Comparison of ENCODE assay signal across 9 mouse cellular contexts in genomic region chr1:181393250-181394149, GRCm38 (mm10). TPM values are rescaled to one million over a fixed set of nuclear protein-coding genes. Genes with fewer than 3 reads are reported as not detected.
A peak's percentile ranks its signal among the peaks of the same experiment; 100 is the strongest.
DNase-seq lines count a peak whose midpoint lies in the region; ATAC-seq and TF ChIP-seq lines count a peak whose summit lies in the region.
"Had no signal": no experiment of that assay in that cellular context is flagged by ENCODE, and none has a peak within 500 bp of the region (broad histone marks: within the 10 kb centered on the region; RNA-seq: fewer than 3 reads in every experiment).

No protein-coding gene starts in this region.

- no peak overlapping the region for H3K4me3 ChIP-seq in MEL (ENCODE audit: control insufficient read depth in 1 of 2, insufficient read depth in 1 of 2, low read depth in 2 of 2, low read length in 2 of 2)
- no peak overlapping the region for H3K4me3 ChIP-seq in lung, embryonic 15.5 days

- H3K27me3 ChIP-seq in MEL (ENCODE audit: control insufficient read depth in 1 of 2, insufficient read depth in 2 of 2, low read length in 2 of 2), result peaks cover 0 to 4% of the 10 kb centered on the region in 2 experiments; a peak in 1 of 4 replicates
- H3K27me3 ChIP-seq in lung, embryonic 15.5 days, result no peaks in the 10 kb centered on the region

- no peaks in the 10 kb centered on the region for H3K79me2 ChIP-seq in MEL (ENCODE audit: control insufficient read depth, insufficient read depth, low read length, poor library complexity)

- no peaks in the 10 kb centered on the region for H3K9me3 ChIP-seq in MEL (replicated peaks; ENCODE audit: insufficient read depth, low read length)
- H3K9me3 ChIP-seq in lung, embryonic 15.5 days, result no peaks in the 10 kb centered on the region

- no peak overlapping the region for H3K9ac ChIP-seq in MEL (ENCODE audit: control insufficient read depth, low read depth, low read length, poor library complexity, severe bottlenecking)
- H3K9ac ChIP-seq in lung, embryonic 15.5 days, result no peak overlapping the region

- WGBS in lung, embryonic 15.5 days, result 33% methylated on average over 6 of the region's 6 CpGs

- no peak for TF ChIP-seq CTCF in MEL (IDR thresholded peaks at IDR 0.05 in 2 of 3, conservative IDR thresholded peaks at IDR 0.05 in 1 of 3; ENCODE audit: control insufficient read depth in 1 of 3, insufficient read depth in 1 of 3, low read depth in 2 of 3, low read length in 3 of 3, poor library complexity in 1 of 3, severe bottlenecking in 1 of 3)

- peak; percentile 10 for DNase-seq in MEL (ENCODE audit: low read depth, low spot score)
- DNase-seq in heart, postnatal 14 days, result peak; percentile 82 to 88
- peak; percentile 27 to 69 for DNase-seq in kidney, postnatal 36 days
- DNase-seq in right cerebral cortex, adult 2 months (ENCODE audit: low spot score in 2 of 2), result peak; percentile 69 to 73

- TF ChIP-seq EP300 in MEL (IDR thresholded peaks at IDR 0.05; ENCODE audit: low read depth in 1 of 2, low read length in 2 of 2), result no peak

- H3K27ac ChIP-seq in MEL (ENCODE audit: control insufficient read depth, low read depth, low read length), result no peak overlapping the region
- H3K27ac ChIP-seq in lung, embryonic 15.5 days, result no peak overlapping the region
- H3K27ac ChIP-seq: macrophage had no signal

- H3K4me1 ChIP-seq in MEL (ENCODE audit: control insufficient read depth in 1 of 2, insufficient read depth in 2 of 2, low read length in 2 of 2), result no peaks in the 10 kb centered on the region
- peaks cover 9% of the 10 kb centered on the region; the same call in 1 of the 2 replicates for H3K4me1 ChIP-seq in lung, embryonic 15.5 days

- H3K36me3 ChIP-seq in MEL (ENCODE audit: control insufficient read depth in 1 of 2, insufficient read depth in 2 of 2, low read length in 2 of 2), result no peaks in the 10 kb centered on the region
- no peaks in the 10 kb centered on the region for H3K36me3 ChIP-seq in lung, embryonic 15.5 days

- peak; percentile 85 for ATAC-seq in cerebellum, adult (ENCODE audit: insufficient number of reproducible peaks, low FRiP score, low TSS enrichment)
- peak; percentile 80 for ATAC-seq in frontal cortex, adult (ENCODE audit: low TSS enrichment)
- peak; percentile 65; the same call in 1 of the 2 replicates for ATAC-seq in lung, embryonic 15.5 days (ENCODE audit: borderline replicate concordance, extremely low read depth, low FRiP score, low TSS enrichment)
- no peak for ATAC-seq in activated CD4-positive, CD25-positive, alpha-beta regulatory T cell, adult 4 months

- intact Hi-C loops in heart, postnatal 14 days (cut with DNase I), result no loop called here

- TF ChIP-seq RAD21 in MEL (IDR thresholded peaks at IDR 0.05; ENCODE audit: low read depth, low read length), result no peak; the same call in 1 of the 2 replicates

- no peak overlapping the region for H3K4me2 ChIP-seq in lung, embryonic 15.5 days

- no peak for TF ChIP-seq POLR2A in MEL (IDR thresholded peaks at IDR 0.05; ENCODE audit: control insufficient read depth in 1 of 2, insufficient read depth in 1 of 2, low read depth in 1 of 2, low read length in 2 of 2, poor library complexity in 1 of 2)

TF ChIP-seq in MEL, 35 proteins besides CTCF, POLR2A, EP300 and RAD21:
- no peak for TF ChIP-seq ZC3H11A (IDR thresholded peaks at IDR 0.05; ENCODE audit: low read depth, low read length)
- TF ChIP-seq CHD2 (IDR thresholded peaks at IDR 0.05; ENCODE audit: low read length), result no peak
- no peak for TF ChIP-seq CHD1 (IDR thresholded peaks at IDR 0.05; ENCODE audit: low read depth, low read length)
- TF ChIP-seq SMC3 (IDR thresholded peaks at IDR 0.05; ENCODE audit: low read depth, low read length), result no peak
- TF ChIP-seq GABPA (IDR thresholded peaks at IDR 0.05; ENCODE audit: low read depth, low read length), result no peak
- no peak for TF ChIP-seq UBTF (IDR thresholded peaks at IDR 0.05; ENCODE audit: borderline replicate concordance, insufficient read depth, low read depth, low read length)
- TF ChIP-seq TCF12 (IDR thresholded peaks at IDR 0.05; ENCODE audit: low read depth, low read length), result no peak
- TF ChIP-seq ZKSCAN1 (IDR thresholded peaks at IDR 0.05; ENCODE audit: low read depth, low read length), result no peak
- TF ChIP-seq POLR2AphosphoS2 (IDR thresholded peaks at IDR 0.05; ENCODE audit: low read length), result no peak
- TF ChIP-seq MAFK (IDR thresholded peaks at IDR 0.05; ENCODE audit: borderline replicate concordance, low read depth, low read length), result no peak
- TF ChIP-seq E2F4 (IDR thresholded peaks at IDR 0.05; ENCODE audit: borderline replicate concordance, low read depth, low read length), result no peak
- no peak for TF ChIP-seq USF2 (IDR thresholded peaks at IDR 0.05; ENCODE audit: borderline replicate concordance in 1 of 2, insufficient read depth in 1 of 2, low read depth in 1 of 2, low read length in 2 of 2)
- no peak for TF ChIP-seq TBP (IDR thresholded peaks at IDR 0.05; ENCODE audit: low read depth, low read length)
- TF ChIP-seq ZNF384 (IDR thresholded peaks at IDR 0.05; ENCODE audit: low read depth, low read length), result no peak
- no peak for TF ChIP-seq SIN3A (IDR thresholded peaks at IDR 0.05; ENCODE audit: low read length)
- no peak for TF ChIP-seq GATA1 (IDR thresholded peaks at IDR 0.05; ENCODE audit: low read depth, low read length)
- TF ChIP-seq ZMIZ1 (IDR thresholded peaks at IDR 0.05; ENCODE audit: low read depth, low read length), result no peak

RNA-seq across cellular contexts. Expression of gene Cnih3, which starts 41.1 kb away (rescaled TPM):
- total RNA-seq in MEL (2012; rRNA removed), result not detected in 2 replicates
- polyA plus RNA-seq in MEL (2012; ENCODE audit: insufficient read depth in 1 of 2, insufficient read length in 2 of 2, low read depth in 1 of 2, low replicate concordance in 2 of 2, missing spikeins in 1 of 2), result not detected
- not detected for total RNA-seq in heart, postnatal 14 days (2021)
- 0.18 and 0.27 TPM in 2 replicates for polyA plus RNA-seq in lung, embryonic 15.5 days (2015; fragmentation: Nextera tagmentation; extraction: Ambion mirVana)
- not detected for polyA plus RNA-seq in activated CD4-positive, CD25-positive, alpha-beta regulatory T cell, adult 4 months (2017; shearing (Covaris generic))
- polyA plus RNA-seq: macrophage had no signal

Comparison
In these comparisons a context has a peak if more than half of its experiments do, and no peak if none do; other contexts are left out.
1. DNase-seq: peak in every context shown above with its lines; median percentile 85 in heart, postnatal 14 days; 71 in right cerebral cortex, adult 2 months; 48 in kidney, postnatal 36 days; 10 in MEL.